Mouse (Mus musculus) spleen, adult 2 months (tissue): ENCODE measurements around the gene Mylk4. TPM values are rescaled to one million over a fixed set of nuclear protein-coding genes. Genes with fewer than 3 reads are reported as not detected.

Source experiments
- DNase-seq, 2 experiments: peaks; one replicate each; pipeline versions ENCODE4 v3.0.0 to v3.0.0-alpha.2; 2012 to 2021; ENCODE audit warnings: low spot score in 2 of 2, low read depth in 1 of 2
- H3K27ac ChIP-seq: fragments of 200-500 bp; 2 replicates; pipeline ENCODE4 v1.5.1; 2012; ENCODE audit warnings: low read length, inconsistent platforms; ENCODE audit not compliant: insufficient read depth
- H3K27me3 ChIP-seq: fragments of 200-500 bp; 2 replicates; pipeline ENCODE4 v1.6.1; 2012; ENCODE audit warnings: mild to moderate bottlenecking, moderate library complexity, low read length, inconsistent platforms; ENCODE audit not compliant: control insufficient read depth, insufficient read depth
- H3K36me3 ChIP-seq: fragments of 200-500 bp; 2 replicates; pipeline ENCODE4 v1.6.1; 2012; ENCODE audit warnings: mild to moderate bottlenecking, low read length, inconsistent platforms; ENCODE audit not compliant: control insufficient read depth, insufficient read depth
- H3K4me1 ChIP-seq: fragments of 200-500 bp; 2 replicates; pipeline ENCODE4 v1.6.1; 2011; ENCODE audit warnings: inconsistent platforms; ENCODE audit not compliant: control insufficient read depth, insufficient read depth, insufficient read length
- H3K4me3 ChIP-seq: fragments of 200-500 bp; 2 replicates; pipeline ENCODE4 v1.5.1; 2011; ENCODE audit warnings: mild to moderate bottlenecking, inconsistent platforms; ENCODE audit not compliant: insufficient read depth, insufficient read length; ENCODE audit errors: extremely low read depth
- CTCF ChIP-seq: fragments of 200-500 bp; IDR thresholded peaks from 2 replicates; pipeline ENCODE4 v1.5.1; 2011; ENCODE audit warnings: mild to moderate bottlenecking, inconsistent platforms; ENCODE audit not compliant: insufficient read depth, insufficient read length, insufficient replicate concordance; ENCODE audit errors: extremely low read depth
- POLR2A ChIP-seq: fragments of 200-500 bp; IDR thresholded peaks from 2 replicates; pipeline ENCODE4 v1.6.1; 2011; ENCODE audit warnings: low read depth, low read length, inconsistent platforms
- whole genome bisulfite sequencing: fragments of 180-500 bp; shearing (Covaris S2); methylation state at CpG from one replicate; pipeline ENCODE4 v1.1.7; 2018; 5-methylcytosine and 5-hydroxymethylcytosine counted together
- polyA plus RNA-seq: library from polyadenylated mRNA; depleted of rRNA; stranded (reverse); fragments of >200 nt; gene quantifications from 2 replicates; pipeline ENCODE4 v1.2.3, GENCODE M21; 2012; rRNA removed

Gene Mylk4
- polyA plus RNA-seq, 1 experiment: not detected

- Histone ChIP-seq H3K36me3 (no peaks in the 10 kb centered on the region), H3K27me3 (no peaks in the 10 kb centered on the region), H3K27ac (no peak overlapping the region), H3K4me3 (no peak overlapping the region), H3K4me1 (0 out of 2 replicates have a peak, but pooled peaks cover 2% of the 10 kb centered on the region)
- WGBS: 93% methylated on average over 2 of the region's 2 CpGs
- DNase-seq: no peak
- no peak for TF ChIP-seq CTCF
- no peak for TF ChIP-seq POLR2A
Measured at GRCm38 (mm10) chr13:32657583-32657982, 126.2 kb downstream of the Mylk4 start.

Other genes starting within 250 kb of the Mylk4 start
- 26.6 and 37.1 TPM in 2 replicates for gene Wrnip1, start 18.1 kb upstream of the Mylk4 start, polyA plus RNA-seq
- not detected in 2 replicates for gene D930007J09Rik, start 18.9 kb upstream of the Mylk4 start, polyA plus RNA-seq
- gene Serpinb1a, start 67.2 kb upstream of the Mylk4 start, polyA plus RNA-seq: 24.6 and 30.2 TPM in 2 replicates
- gene Serpinb1c, start 114.3 kb upstream of the Mylk4 start, polyA plus RNA-seq: not detected in 2 replicates
- gene Serpinb6b, start 181.3 kb upstream of the Mylk4 start, polyA plus RNA-seq: 10.5 and 13.0 TPM in 2 replicates
- gene Serpinb9, start 219.3 kb upstream of the Mylk4 start, polyA plus RNA-seq: 5.8 and 7.0 TPM in 2 replicates
- gene Serpinb9b, start 243.5 kb upstream of the Mylk4 start, polyA plus RNA-seq: 0.32 and 0.36 TPM in 2 replicates